Mouse (Mus musculus) limb, embryonic 11.5 days (tissue): ENCODE results near the gene Olfr524. TPM values are rescaled to one million over a fixed set of nuclear protein-coding genes. Genes with fewer than 3 reads are reported as not detected.

Source experiments
- ATAC-seq: fragments of 200-750 bp; cut with Nextera tagmentation; 2 replicates; pipeline ENCODE4 v1.8.0; 2017; ENCODE audit warnings: low read depth; ENCODE audit not compliant: insufficient number of reproducible peaks, low FRiP score, low TSS enrichment
- DNase-seq: peaks from one replicate; pipeline ENCODE4 v3.0.0-alpha.2; 2015; ENCODE audit warnings: low spot score
- H3K27ac ChIP-seq: fragments of 300-500 bp; sonication (generic); replicated peaks from 2 replicates; pipeline ENCODE4 v1.5.1; 2014; ENCODE audit warnings: low read depth, mild to moderate bottlenecking, low read length
- H3K27me3 ChIP-seq: fragments of 300-500 bp; sonication (generic); 2 replicates; pipeline ENCODE4 v1.6.1; 2014; ENCODE audit warnings: mild to moderate bottlenecking, low read length, mixed read lengths; ENCODE audit not compliant: control insufficient read depth, insufficient read depth
- H3K36me3 ChIP-seq: fragments of 300-500 bp; sonication (generic); 2 replicates; pipeline ENCODE4 v1.6.1; 2014; ENCODE audit warnings: mild to moderate bottlenecking, low read length, moderate library complexity, mixed read lengths; ENCODE audit not compliant: control insufficient read depth, insufficient read depth
- H3K4me1 ChIP-seq: fragments of 300-500 bp; sonication (generic); 2 replicates; pipeline ENCODE4 v1.6.1; 2014; ENCODE audit warnings: low read length, mixed read lengths; ENCODE audit not compliant: control insufficient read depth, insufficient read depth
- H3K4me2 ChIP-seq: fragments of 300-500 bp; sonication (generic); 2 replicates; pipeline ENCODE4 v1.6.1; 2014; ENCODE audit warnings: low read depth, mild to moderate bottlenecking, moderate library complexity; ENCODE audit not compliant: severe bottlenecking
- H3K4me3 ChIP-seq: fragments of 300-500 bp; sonication (generic); 2 replicates; pipeline ENCODE4 v1.5.1; 2014; ENCODE audit warnings: low read depth, low read length
- H3K9ac ChIP-seq: fragments of 300-500 bp; sonication (generic); 2 replicates; pipeline ENCODE4 v1.6.1; 2014; ENCODE audit warnings: mild to moderate bottlenecking, low read length
- H3K9me3 ChIP-seq: fragments of 300-500 bp; sonication (generic); 2 replicates; pipeline ENCODE4 v1.6.1; 2016; ENCODE audit warnings: low read length; ENCODE audit not compliant: control insufficient read depth
- WGBS: fragments of 180-500 bp; shearing (Covaris S2); extraction: QIAGEN DNeasy Blood & Tissue Kit; methylation state at CpG from one replicate; pipeline ENCODE4 v1.1.7; 2014; 5-methylcytosine and 5-hydroxymethylcytosine counted together
- polyA plus RNA-seq: library from polyadenylated mRNA; unstranded; fragments of >200 nt; fragmentation: Nextera tagmentation; extraction: Ambion mirVana; gene quantifications from 2 replicates; pipeline ENCODE4 v1.2.1, GENCODE M21; 2014

The Olfr524 gene
- polyA plus RNA-seq, 1 experiment from 2014 or later = not detected

DNA sequence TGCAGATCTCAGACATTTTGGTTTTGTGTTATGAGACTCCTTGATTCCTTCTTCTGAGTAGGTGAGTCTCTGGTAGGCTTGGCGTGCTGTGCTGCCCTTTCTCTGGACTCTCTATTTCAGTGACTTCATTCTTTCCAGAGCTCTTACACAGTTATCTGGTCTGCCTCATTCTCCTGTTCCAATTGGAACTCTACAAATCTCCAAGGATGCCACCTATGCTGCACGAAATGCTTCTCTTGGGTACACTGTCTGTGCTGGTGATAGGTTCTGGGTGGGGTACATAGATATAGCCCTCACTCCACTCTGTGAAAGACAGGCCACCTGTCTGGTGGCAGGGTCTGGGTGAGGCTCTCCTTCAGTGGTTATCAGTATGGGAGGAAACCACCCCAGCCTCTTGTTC, 12.2 kb upstream of the Olfr524 start, which contains the start of gene Cd163l1:
Cd163l1 (plus strand) TSS at position 301 of the 400 bp plus-strand sequence.
- no peak within 1 kb of the TSS for H3K4me3 ChIP-seq
- H3K9me3 ChIP-seq = no peaks in the 10 kb centered on the region
- no peak within 1 kb of the TSS for H3K4me2 ChIP-seq
- no peak within 1 kb of the TSS for H3K9ac ChIP-seq
- 89% methylated on average over 2 of the region's 2 CpGs for WGBS
- ATAC-seq = no peak
- no peaks in the 10 kb centered on the region for H3K36me3 ChIP-seq
- DNase-seq = no peak
- no peaks in the 10 kb centered on the region for H3K27me3 ChIP-seq
- H3K27ac ChIP-seq = no peak within 1 kb of the TSS
- no peaks in the 10 kb centered on the region for H3K4me1 ChIP-seq

DNA sequence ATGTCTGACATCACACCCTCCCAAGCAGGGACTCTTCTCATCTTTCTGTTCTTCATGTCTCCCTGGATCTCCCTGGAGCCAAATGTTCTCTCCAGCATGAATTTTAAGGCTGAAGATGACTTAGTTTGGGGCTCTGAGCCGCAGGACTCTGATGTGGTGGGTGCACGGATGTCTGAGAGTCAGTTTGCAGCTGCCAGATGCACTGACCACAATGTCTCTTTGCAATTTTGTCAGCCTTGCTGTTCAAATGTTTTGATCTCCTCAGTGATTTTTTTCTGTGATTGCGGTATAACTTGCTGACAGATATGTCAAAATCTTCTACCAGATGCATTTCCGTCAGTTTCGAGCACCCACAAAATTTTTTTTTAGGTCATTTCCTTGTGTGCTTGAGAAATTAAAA, 8.1 kb upstream of the Olfr524 start:
- Histone ChIP-seq H3K27me3 (no peaks in the 10 kb centered on the region), H3K9me3 (no peaks in the 10 kb centered on the region), H3K4me1 (no peaks in the 10 kb centered on the region), H3K9ac (no peak overlapping the region), H3K36me3 (no peaks in the 10 kb centered on the region), H3K4me3 (no peak overlapping the region), H3K4me2 (no peak overlapping the region), H3K27ac (no peak overlapping the region)
- ATAC-seq (no peak), DNase-seq (no peak)
- WGBS = 81% methylated on average over 5 of the region's 5 CpGs

DNA sequence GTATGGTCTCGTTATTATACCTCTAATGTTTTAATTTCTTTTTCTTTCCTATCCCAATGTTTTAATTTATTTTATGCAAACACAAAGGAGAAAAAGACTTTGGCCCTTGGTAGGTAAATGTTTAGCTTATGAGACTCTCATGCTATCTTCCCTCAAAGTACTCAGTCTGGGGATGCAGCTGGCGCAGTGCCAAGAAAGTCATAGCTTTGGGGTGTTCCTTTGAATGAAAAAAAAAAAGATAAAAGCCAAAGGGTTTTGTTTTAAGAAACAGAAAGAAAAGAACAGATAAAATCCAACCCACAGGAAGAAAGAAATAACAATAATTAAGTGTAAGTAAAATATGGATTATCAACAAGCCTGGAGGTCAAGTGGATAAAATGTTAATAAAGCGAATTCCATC, 2.9 kb upstream of the Olfr524 start:
- no peak overlapping the region for H3K4me2 ChIP-seq
- no peaks in the 10 kb centered on the region for H3K36me3 ChIP-seq
- H3K27me3 ChIP-seq = no peaks in the 10 kb centered on the region
- DNase-seq (no peak), ATAC-seq (no peak)
- H3K4me3 ChIP-seq = no peak overlapping the region
- WGBS = 88% methylated on average over 3 of the region's 3 CpGs
- H3K27ac ChIP-seq = no peak overlapping the region
- no peak overlapping the region for H3K9ac ChIP-seq
- H3K4me1 ChIP-seq = no peaks in the 10 kb centered on the region
- H3K9me3 ChIP-seq = no peaks in the 10 kb centered on the region

DNA sequence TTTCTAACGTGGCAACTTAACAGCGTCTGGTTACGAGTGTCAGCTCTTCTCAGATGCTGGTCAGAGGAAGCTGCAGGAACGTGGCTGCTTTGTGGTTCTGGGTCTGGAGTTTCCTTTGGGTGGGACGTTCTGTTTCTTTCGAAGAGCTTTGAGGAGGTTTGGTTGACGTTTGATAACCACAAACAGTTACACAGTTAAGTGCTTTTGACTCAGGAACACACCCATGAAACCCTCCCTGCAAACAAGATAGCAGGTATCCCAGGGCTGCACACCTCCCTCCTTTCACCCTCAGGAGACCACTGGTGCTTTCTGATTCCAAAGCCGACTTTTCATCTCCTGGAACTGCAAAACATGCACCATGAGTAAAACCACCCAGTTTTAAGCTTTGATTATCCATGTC, 2.4 kb upstream of the Olfr524 start:
- Histone ChIP-seq H3K4me1 (no peaks in the 10 kb centered on the region), H3K4me3 (no peak overlapping the region), H3K9me3 (no peaks in the 10 kb centered on the region), H3K9ac (no peak overlapping the region), H3K27ac (no peak overlapping the region), H3K27me3 (no peaks in the 10 kb centered on the region), H3K36me3 (no peaks in the 10 kb centered on the region), H3K4me2 (no peak overlapping the region)
- WGBS = 79% methylated on average over 8 of the region's 8 CpGs
- DNase-seq (no peak), ATAC-seq (no peak)

DNA sequence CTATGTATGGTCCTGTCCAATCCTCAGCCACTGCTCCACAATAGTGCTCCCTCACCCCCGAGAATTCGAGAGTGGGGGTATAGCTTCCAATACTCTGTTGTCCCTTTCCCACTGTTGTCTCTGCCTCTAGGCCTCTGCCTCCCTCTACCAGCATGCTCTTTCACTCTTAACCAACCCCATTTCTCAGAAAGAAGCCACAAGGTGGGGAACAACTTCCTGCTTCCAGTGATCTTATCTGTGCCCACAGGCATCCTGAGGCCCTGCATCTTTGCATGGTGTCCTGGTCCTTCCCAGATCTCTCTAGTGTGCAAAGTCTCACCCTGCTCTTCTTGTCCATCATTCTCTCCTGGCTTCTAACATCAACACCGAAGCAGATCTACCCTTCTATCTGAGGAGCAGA, 1.1 kb upstream of the Olfr524 start:
- WGBS = 82% methylated on average over 3 of the region's 3 CpGs
- H3K36me3 ChIP-seq = no peaks in the 10 kb centered on the region

DNA sequence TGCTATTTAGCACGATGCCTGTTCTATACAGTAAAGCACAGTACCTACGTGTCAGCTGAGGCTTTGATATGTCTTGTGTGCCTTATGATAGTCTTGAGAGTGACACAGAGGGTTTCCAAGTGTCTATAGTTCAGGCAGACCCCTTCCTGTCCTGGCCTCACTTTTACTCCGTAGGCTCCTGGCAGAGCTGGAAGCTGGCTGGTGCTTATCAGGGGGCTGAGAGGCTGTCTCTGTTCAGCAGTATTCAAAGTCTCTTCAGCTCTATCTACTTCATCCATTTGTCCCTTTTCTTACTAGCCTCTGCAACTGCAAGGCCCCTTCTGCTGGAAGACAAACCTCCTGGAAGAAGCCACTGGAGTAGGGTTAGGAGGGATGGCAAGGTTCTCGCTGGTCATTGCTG, 4.7 kb downstream of the Olfr524 start:
- H3K36me3 ChIP-seq = no peaks in the 10 kb centered on the region
- ATAC-seq = no peak
- no peak overlapping the region for H3K4me2 ChIP-seq
- H3K4me3 ChIP-seq = no peak overlapping the region
- no peaks in the 10 kb centered on the region for H3K9me3 ChIP-seq
- H3K27ac ChIP-seq = no peak overlapping the region
- 87% methylated on average over 4 of the region's 4 CpGs for WGBS
- DNase-seq = no peak
- H3K9ac ChIP-seq = no peak overlapping the region
- no peaks in the 10 kb centered on the region for H3K27me3 ChIP-seq
- no peaks in the 10 kb centered on the region for H3K4me1 ChIP-seq

More for the DNA sequence above, 1.1 kb upstream of the Olfr524 start:
- no peaks in the 10 kb centered on the region for H3K27me3 ChIP-seq
- H3K9me3 ChIP-seq = no peaks in the 10 kb centered on the region
- H3K27ac ChIP-seq = no peak overlapping the region
- H3K9ac ChIP-seq = no peak overlapping the region
- no peak for ATAC-seq
- H3K4me1 ChIP-seq = no peaks in the 10 kb centered on the region
- H3K4me2 ChIP-seq = no peak overlapping the region
- H3K4me3 ChIP-seq = no peak overlapping the region
- no peak for DNase-seq

DNA sequence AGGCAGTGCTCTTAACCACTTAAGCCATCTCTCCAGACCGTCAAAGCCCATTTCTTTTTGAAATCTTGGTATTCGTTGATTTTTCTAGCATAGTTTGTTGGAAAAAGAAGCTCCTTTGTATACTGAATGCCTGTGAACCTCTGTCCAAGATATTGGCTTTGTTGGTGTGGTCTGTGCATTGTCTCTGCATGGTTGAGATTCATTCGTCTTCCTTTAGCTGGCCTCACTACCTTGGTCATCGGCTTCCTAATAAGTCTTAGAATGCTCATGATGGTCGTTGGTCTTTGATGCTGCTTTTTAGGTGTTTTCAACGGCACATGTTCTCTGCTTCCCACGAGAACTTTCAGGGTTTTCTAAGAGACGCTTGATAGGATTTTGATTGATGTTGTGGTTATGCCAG, 9.8 kb downstream of the Olfr524 start:
- H3K36me3 ChIP-seq = no peaks in the 10 kb centered on the region
- no peak for DNase-seq
- no peak overlapping the region for H3K4me3 ChIP-seq
- H3K4me2 ChIP-seq = no peak overlapping the region
- no peaks in the 10 kb centered on the region for H3K27me3 ChIP-seq
- no peak overlapping the region for H3K9ac ChIP-seq
- no peak overlapping the region for H3K27ac ChIP-seq
- no peaks in the 10 kb centered on the region for H3K4me1 ChIP-seq
- no peak for ATAC-seq
- H3K9me3 ChIP-seq = no peaks in the 10 kb centered on the region
- 86% methylated on average over 8 of the region's 8 CpGs for WGBS

DNA sequence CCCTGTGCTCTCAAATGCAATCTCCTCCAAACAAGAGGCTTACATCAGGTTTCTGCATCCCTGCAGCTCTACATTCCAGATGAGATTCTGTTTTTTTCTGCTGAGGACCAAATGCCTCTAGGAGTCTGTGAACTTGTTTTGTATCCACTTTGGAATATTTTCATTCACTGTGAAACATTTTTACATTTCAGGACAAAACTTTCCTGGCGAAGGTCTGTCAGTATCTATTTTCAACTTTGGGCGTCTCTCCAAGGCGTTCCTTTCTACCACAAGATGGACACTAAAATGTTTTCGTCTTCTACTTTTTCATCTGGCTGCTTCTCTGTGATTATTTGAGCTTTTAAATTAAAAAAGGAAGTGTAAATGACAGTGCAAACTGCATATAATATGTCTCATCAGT, 11.7 kb downstream of the Olfr524 start:
- ATAC-seq = no peak
- Histone ChIP-seq H3K27me3 (no peaks in the 10 kb centered on the region), H3K4me2 (no peak overlapping the region), H3K27ac (no peak overlapping the region), H3K9me3 (no peaks in the 10 kb centered on the region), H3K9ac (no peak overlapping the region), H3K4me3 (no peak overlapping the region), H3K4me1 (no peaks in the 10 kb centered on the region), H3K36me3 (no peaks in the 10 kb centered on the region)
- DNase-seq = no peak
- WGBS = 92% methylated on average over 4 of the region's 4 CpGs

DNA sequence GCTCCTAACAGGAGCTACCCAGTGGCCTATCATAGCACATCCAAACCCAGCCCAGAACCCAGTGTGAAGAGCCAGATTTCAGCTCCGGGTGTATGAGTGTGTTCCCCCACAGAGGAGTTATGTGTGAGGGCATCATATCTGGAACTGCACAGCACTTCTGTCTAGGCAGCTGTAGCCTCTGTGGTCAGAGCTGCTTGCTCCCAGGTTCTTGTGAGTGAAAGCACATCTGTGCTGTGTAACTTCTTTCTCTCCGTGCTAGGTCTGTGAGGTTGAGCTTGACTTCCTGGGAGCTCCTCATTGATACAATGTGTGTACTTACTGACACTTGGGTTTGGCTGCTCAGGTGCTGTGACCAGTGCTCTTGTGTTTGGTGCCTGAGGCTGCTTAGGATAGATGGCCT, 12.9 kb downstream of the Olfr524 start:
- Histone ChIP-seq H3K36me3 (no peaks in the 10 kb centered on the region), H3K9ac (no peak overlapping the region), H3K9me3 (no peaks in the 10 kb centered on the region), H3K27me3 (no peaks in the 10 kb centered on the region), H3K4me1 (no peaks in the 10 kb centered on the region), H3K27ac (no peak overlapping the region), H3K4me3 (no peak overlapping the region), H3K4me2 (no peak overlapping the region)
- no peak for DNase-seq
- ATAC-seq = no peak
- WGBS = 81% methylated on average over 2 of the region's 2 CpGs
